Mouse (Mus musculus) splenic B cell, adult 2 months (primary cell): ENCODE measurements around the gene Sgms1.

Experiments
- DNase-seq: peaks from one replicate; pipeline ENCODE4 v3.0.0-alpha.2; 2011; ENCODE audit warnings: low read depth, low spot score
- H3K27me3 ChIP-seq: 2 replicates; pipeline ENCODE4 v1.6.1; 2012; ENCODE audit warnings: mild to moderate bottlenecking, low read length, moderate library complexity, mixed read lengths; ENCODE audit not compliant: control insufficient read depth, poor library complexity, insufficient read depth, severe bottlenecking
- H3K36me3 ChIP-seq: 2 replicates; pipeline ENCODE4 v1.6.1; 2012; ENCODE audit warnings: mild to moderate bottlenecking, low read length, moderate library complexity, mixed read lengths; ENCODE audit not compliant: control insufficient read depth, poor library complexity, insufficient read depth, severe bottlenecking

Sgms1 gene

DNA sequence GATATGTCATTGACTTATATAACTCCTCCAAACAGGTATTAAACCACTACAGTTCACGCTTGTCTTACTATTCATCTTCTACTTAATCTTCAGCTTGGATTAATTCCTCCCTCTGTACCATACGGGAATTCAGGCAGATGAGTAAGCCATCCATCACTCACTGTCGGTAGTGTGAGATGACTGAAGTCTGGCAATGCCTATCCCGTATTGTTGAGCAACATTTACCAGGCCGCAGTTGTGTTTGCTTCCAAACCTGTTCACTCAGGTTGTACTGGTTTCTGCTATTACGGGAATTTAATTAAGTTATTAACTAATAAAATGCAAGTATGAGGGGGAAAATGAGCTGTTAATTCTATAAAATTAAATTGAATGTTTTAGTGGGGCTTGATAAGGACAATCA lies 199.6 kb downstream of the Sgms1 start:
- no peak for DNase-seq
- Histone ChIP-seq H3K36me3 (peaks cover 5% of the 10 kb centered on the region; the same call in 1 of the 2 replicates), H3K27me3 (no peaks in the 10 kb centered on the region)

DNA sequence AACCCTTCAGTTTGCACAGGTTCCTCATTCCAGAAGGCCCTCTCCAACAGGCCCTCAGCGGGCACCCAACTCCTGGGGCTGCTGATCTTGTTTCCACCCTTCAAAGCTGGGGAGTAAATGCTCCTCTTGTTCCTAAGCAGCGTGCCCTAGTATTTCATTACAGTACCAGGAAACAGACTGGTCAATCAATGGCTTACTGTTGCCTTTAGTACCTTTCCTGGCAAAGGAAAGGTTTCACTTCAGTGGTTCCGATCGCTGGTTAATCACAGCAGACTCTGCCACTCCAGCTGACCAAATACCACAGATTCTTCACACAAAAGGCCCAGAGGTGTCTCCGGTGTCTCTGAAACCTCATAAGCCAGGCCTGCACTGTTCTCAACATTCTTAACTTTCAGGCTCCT lies 200.5 kb downstream of the Sgms1 start:
- no peak for DNase-seq
- Histone ChIP-seq H3K36me3 (peaks cover 5% of the 10 kb centered on the region; the same call in 1 of the 2 replicates), H3K27me3 (no peaks in the 10 kb centered on the region)

DNA sequence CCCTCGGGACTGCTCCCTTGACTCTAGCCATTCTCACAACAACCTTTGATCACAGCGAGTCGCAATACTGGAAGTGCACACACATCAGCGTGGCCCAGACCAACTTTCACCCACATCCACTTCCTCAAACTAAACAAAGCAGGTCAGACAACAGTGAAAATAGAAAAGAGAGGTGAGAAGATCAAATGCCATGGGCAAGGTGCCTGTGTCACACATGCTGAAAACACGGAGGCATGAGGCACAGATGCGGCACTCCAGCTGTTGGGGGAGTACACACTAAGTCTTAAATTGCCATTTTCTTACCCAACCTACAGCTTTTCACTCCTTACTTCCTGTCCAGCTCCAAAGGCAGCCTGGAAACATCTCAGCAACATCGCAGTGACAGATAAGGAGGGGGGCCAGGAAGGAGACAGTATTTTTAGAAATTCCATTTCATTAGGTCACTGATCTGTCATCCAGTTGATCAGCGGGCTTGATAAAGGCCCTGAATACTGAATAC lies 202.9 kb downstream of the Sgms1 start:
- Histone ChIP-seq H3K27me3 (no peaks in the 10 kb centered on the region), H3K36me3 (peaks cover 5% of the 10 kb centered on the region; the same call in 1 of the 2 replicates)
- DNase-seq: peak; percentile 80

DNA sequence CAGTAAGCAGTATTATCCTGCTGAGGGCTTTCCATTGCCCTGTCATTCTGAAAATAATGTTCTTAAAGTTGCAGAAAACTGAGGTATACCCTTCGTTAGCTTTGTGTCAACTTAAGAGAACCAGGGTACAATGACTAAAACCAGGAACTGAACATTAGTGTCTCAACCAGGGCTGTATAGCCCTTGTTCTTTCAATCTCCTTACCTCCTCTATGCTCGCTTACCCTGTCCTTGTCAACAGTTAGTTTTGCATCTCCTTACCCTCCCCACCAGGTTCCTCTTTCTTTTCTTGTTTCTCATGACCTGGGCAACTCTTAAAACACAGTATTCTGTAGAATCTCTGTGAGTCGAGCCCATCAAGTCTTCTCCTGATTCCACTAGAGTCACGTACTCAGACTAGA lies 206.5 kb downstream of the Sgms1 start:
- no peaks in the 10 kb centered on the region for H3K27me3 ChIP-seq
- DNase-seq: peak; percentile 79
- no peaks in the 10 kb centered on the region; the same call in 1 of the 2 replicates for H3K36me3 ChIP-seq

DNA sequence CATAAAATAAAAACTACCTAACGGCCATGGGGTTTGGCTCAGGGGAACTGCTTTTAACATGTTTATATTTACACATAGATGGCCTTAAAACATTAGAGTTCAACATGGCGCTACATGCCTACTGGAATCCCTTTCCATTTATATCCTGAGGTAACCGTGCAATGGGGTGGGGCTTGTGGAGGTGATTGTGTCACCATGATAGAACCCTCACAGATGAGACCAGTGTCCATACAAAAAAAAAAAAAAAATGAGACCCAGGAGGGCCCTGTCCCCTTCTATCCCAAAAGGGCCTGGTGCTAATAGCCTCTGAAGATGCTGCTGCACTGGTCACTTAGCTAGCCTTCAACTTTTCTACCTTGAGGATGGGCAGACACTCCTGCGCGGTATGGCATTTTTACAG lies 207.0 kb downstream of the Sgms1 start:
- no peaks in the 10 kb centered on the region; the same call in 1 of the 2 replicates for H3K36me3 ChIP-seq
- DNase-seq: no peak
- no peaks in the 10 kb centered on the region for H3K27me3 ChIP-seq

DNA sequence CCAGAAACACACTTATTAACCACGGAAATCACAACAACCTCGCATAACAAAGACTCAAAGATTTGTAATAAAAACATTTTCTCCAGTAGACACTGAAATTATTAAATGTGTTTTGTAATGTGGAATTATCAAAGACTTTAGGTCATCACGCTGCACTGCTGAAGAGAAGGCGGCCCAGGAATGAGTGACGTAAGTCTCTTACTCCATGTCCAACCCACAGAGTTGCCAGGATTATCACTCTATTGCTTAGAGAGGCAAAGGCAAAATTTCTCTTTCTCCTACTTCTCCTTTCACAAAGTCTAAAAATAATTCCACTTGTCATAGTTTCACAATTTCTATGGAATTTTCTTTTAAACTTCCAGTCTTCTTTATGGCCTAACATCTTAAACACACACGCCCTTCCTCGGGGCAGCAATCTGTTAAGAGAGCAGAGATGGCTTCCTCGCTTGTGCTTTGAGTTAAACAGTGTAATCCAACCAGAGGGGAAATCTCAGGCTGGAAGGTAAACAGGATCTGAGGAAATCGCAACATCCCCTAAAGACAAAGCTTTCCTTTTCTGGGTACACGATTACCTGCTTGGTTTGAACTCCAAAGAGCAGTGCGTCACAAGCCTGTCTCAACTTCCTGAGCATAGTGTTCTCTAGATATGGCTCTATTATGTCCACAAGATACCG lies 207.7 kb downstream of the Sgms1 start:
- no peak for DNase-seq
- no peaks in the 10 kb centered on the region for H3K27me3 ChIP-seq
- H3K36me3 ChIP-seq: no peaks in the 10 kb centered on the region; the same call in 1 of the 2 replicates

DNA sequence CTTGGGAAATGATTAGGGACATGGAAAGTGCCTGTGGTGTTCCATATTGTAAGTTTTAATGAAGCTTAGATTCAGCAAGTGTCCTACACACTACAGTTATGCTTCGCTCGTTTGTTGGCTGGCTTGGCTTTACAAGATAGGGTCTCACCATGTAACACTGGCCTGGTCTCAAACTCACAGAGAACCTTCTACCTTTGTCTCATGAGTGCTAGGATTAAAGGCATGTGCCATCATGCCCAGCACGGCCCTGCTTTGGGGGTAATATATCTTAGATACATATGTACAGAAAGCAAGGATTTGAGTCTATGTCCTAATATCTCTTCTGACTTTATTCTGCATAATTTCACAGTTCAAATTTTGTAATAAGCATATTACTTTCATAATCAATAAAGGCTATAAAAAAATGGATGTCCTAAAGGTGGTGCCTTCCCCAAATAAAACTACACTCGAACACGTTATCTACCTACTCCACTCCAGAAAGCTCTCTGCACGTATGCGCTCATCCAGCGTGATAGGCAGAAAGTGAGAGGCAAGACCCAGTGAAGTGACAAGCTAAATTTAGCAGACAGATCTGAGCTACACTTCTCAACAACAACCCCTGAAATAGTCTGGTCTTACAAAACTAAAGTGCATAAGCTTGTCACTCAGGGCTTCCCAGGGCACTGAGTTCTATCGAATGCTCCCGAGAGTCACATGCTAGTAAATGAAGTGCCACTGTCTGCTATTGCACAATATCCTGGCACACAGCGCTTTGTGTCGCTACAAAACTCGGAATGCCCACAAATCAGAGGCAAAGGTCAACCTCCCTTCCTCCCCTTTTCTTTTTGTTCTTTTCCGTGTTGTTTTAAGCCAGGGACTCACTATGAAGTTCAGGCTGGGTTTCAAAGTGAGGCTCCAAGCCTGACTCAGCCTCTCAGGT lies 208.5 kb downstream of the Sgms1 start:
- no peaks in the 10 kb centered on the region for H3K27me3 ChIP-seq
- peak; percentile 42 for DNase-seq
- H3K36me3 ChIP-seq: no peaks in the 10 kb centered on the region; the same call in 1 of the 2 replicates

DNA sequence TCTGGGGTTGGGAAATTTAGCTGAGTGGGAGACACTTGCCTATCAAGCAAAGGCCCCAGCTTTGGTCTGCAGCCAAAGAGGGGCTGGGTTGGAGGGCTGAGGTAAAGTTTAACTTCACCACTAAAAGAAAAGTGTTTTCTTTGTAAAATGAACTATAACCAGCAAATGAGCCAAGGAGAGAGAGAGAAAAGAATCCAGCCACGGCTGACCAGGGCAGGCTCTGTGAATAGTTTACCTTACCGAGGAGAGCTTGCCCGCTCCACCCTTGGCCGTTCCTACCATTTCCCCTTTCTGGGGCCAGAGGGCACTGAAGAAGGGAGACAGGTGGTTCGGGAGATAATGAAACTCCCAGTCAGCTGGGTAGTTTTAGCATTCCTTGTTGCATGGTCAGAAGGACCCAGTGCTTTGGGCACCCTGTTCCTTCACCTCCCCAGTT lies 209.5 kb downstream of the Sgms1 start:
- Histone ChIP-seq H3K36me3 (no peaks in the 10 kb centered on the region; the same call in 1 of the 2 replicates), H3K27me3 (no peaks in the 10 kb centered on the region)
- peak; percentile 38 for DNase-seq

DNA sequence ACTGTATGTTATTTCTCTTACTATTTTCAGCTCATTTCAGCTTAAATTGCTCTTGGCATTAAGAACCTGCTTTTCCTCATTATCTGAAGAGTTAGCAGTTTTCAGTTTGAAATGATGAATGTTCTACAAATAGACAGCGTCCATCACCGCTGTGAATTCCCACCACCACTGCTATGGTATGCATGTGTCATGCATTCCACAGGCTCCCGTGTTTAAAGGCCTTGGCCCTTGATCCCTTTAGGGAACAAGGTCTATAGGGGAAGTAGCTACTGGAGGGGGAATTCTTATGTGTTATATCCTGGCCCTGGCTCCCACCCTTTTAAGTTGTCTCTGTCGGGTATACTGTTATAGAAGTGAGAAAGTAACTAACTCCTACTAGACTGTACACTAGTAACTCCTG lies 210.0 kb downstream of the Sgms1 start:
- Histone ChIP-seq H3K36me3 (no peaks in the 10 kb centered on the region; the same call in 1 of the 2 replicates), H3K27me3 (no peaks in the 10 kb centered on the region)
- DNase-seq: no peak

DNA sequence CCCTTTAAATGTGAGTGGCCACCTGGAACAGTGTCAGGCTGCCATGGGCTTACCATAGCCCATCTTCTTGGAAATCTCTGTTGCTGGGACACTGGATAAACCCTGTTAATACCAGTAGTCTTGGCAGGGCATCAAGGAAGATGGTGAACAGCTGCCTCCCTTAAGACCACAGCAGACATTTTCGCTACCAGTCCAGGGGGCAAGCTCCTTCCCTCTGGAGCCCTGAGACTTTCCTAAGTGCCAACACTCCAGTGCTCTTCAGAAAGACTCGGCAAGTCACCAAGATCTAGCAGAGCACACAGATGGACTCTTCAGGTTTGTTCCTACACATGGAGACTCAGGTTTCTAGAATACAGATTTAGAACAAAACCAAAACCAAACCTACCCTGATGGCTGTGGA lies 211.4 kb downstream of the Sgms1 start:
- H3K27me3 ChIP-seq: no peaks in the 10 kb centered on the region
- H3K36me3 ChIP-seq: no peaks in the 10 kb centered on the region; the same call in 1 of the 2 replicates
- DNase-seq: no peak

DNA sequence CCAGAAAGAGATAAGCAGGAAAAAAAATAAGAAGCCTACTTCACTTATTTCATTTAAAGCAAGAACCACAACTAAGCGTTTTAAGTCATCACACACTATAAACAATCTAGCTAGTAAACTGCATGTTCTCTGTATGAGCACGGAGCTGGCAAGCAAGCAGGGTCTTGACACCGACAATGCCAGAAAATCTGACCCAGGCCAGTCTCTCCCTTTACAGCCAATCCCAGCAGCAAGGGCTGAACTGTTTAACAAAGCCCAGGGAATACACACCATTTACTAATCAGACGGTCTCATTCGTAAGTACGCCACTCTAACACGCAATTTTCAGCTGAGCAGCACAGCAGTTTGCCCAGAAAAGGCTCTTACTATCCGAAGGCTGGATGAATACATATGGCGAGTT lies 213.1 kb downstream of the Sgms1 start:
- no peak for DNase-seq
- H3K27me3 ChIP-seq: no peaks in the 10 kb centered on the region
- no peaks in the 10 kb centered on the region; the same call in 1 of the 2 replicates for H3K36me3 ChIP-seq

DNA sequence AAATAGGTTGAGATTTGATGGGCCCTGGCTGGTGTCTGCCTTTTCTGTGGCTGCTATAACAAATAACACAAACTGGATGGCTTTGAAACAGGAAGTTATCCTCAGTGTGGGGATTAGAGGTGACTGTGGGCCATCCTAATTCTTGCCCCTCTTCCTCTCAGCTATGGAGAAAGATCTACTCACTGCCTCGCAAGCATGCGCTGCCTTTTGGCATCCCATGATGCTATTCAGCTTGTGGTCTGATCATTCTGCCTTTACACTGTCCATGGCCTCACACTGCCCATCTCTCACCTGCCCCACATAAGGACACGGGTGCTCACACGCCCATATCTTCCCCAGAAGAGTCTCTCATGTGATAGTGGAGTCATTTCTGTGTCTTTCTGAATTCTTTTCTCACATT lies 213.5 kb downstream of the Sgms1 start:
- no peak for DNase-seq
- H3K36me3 ChIP-seq: no peaks in the 10 kb centered on the region; the same call in 1 of the 2 replicates
- no peaks in the 10 kb centered on the region for H3K27me3 ChIP-seq

DNA sequence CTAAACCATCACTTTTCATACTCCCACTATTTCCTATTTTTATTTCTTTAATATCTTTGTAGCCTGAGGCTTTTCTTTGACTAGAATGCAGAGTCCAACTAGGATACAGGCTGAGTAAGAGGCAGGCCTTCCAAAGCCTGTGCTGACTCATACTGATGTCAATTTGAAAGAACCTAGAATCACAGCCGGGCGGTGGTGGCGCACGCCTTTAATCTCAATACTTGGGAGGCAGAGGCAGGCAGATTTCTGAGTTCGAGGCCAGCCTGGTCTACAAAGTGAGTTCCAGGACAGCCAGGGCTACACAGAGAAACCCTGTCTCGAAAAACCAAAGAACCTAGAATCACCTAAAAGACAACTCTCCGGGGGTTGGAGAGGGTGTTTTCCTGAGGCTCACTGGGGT lies 214.5 kb downstream of the Sgms1 start:
- no peaks in the 10 kb centered on the region for H3K27me3 ChIP-seq
- H3K36me3 ChIP-seq: no peaks in the 10 kb centered on the region; the same call in 1 of the 2 replicates
- no peak for DNase-seq

DNA sequence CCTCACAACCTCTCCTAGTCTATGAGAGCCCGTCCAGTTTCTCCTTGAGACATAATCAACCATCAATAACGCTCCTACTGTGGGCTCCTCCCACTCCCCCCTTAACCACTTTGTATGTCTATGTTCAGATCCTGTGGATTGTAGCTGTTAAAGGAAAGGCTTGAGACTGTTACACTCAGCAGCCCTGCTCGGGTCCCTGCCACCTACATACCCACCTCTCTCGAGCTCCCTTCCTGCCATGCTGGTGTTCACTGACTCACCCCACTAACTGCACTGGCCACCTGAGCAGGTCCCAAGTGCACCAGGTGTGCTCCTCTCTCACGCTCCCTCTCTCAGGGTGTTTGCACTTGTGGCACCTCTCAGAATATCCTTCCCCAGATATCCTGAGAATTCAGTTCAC lies 215.0 kb downstream of the Sgms1 start:
- Histone ChIP-seq H3K36me3 (no peaks in the 10 kb centered on the region; the same call in 1 of the 2 replicates), H3K27me3 (no peaks in the 10 kb centered on the region)
- DNase-seq: no peak
